Mouse (Mus musculus) embryonic facial prominence, embryonic 15.5 days (tissue): ENCODE results near the gene Pbld1. TPM values are rescaled to one million over a fixed set of nuclear protein-coding genes. Genes with fewer than 3 reads are reported as not detected.

Experiments used
- ATAC-seq: fragments of 200-750 bp; cut with Nextera tagmentation; 2 replicates; pipeline ENCODE4 v1.8.0; 2017; ENCODE audit warnings: low read depth, moderate TSS enrichment; ENCODE audit not compliant: insufficient number of reproducible peaks, low FRiP score, low TSS enrichment
- H3K27ac ChIP-seq: fragments of 300-500 bp; sonication (generic); replicated peaks from 2 replicates; pipeline ENCODE4 v1.5.1; 2015; ENCODE audit warnings: mild to moderate bottlenecking, inconsistent platforms
- H3K27me3 ChIP-seq: fragments of 300-500 bp; sonication (generic); 2 replicates; pipeline ENCODE4 v1.6.1; 2015; ENCODE audit warnings: inconsistent platforms
- H3K36me3 ChIP-seq: fragments of 300-500 bp; sonication (generic); 2 replicates; pipeline ENCODE4 v1.6.1; 2015; ENCODE audit warnings: mild to moderate bottlenecking, inconsistent platforms
- H3K4me1 ChIP-seq: fragments of 300-500 bp; sonication (generic); 2 replicates; pipeline ENCODE4 v1.6.1; 2015; ENCODE audit warnings: inconsistent platforms
- H3K4me2 ChIP-seq: fragments of 300-500 bp; sonication (generic); replicated peaks from 2 replicates; pipeline ENCODE4 v1.6.1; 2015; ENCODE audit warnings: mild to moderate bottlenecking, inconsistent platforms
- H3K4me3 ChIP-seq: fragments of 300-500 bp; sonication (generic); replicated peaks from 2 replicates; pipeline ENCODE4 v1.5.1; 2015; ENCODE audit warnings: mild to moderate bottlenecking, inconsistent platforms
- H3K9ac ChIP-seq: fragments of 300-500 bp; sonication (generic); 2 replicates; pipeline ENCODE4 v1.6.1; 2015; ENCODE audit warnings: inconsistent platforms
- H3K9me3 ChIP-seq: fragments of 300-500 bp; sonication (generic); replicated peaks from 2 replicates; pipeline ENCODE4 v1.6.1; 2016; ENCODE audit warnings: inconsistent platforms
- WGBS: fragments of 180-500 bp; shearing (Covaris S2); methylation state at CpG from one replicate; pipeline ENCODE4 v1.1.7; 2015; 5-methylcytosine and 5-hydroxymethylcytosine counted together
- polyA plus RNA-seq: library from polyadenylated mRNA; unstranded; fragments of >200 nt; fragmentation: Nextera tagmentation; extraction: Ambion mirVana; gene quantifications from 2 replicates; pipeline ENCODE4 v1.2.1, GENCODE M21; 2015

The Pbld1 gene
- polyA plus RNA-seq, 1 experiment from 2014 or later: 1.3 TPM

- Histone ChIP-seq H3K27me3 (peaks cover 15% of the 10 kb centered on the region), H3K36me3 (no peaks in the 10 kb centered on the region), H3K9me3 (no peaks in the 10 kb centered on the region), H3K4me2 (peak within 1 kb of the TSS; percentile 94), H3K4me1 (peaks cover 11% of the 10 kb centered on the region; the same call in 1 of the 2 replicates), H3K27ac (no peak within 1 kb of the TSS), H3K4me3 (peak within 1 kb of the TSS; percentile 59), H3K9ac (peak within 1 kb of the TSS; percentile 48)
- no peak for ATAC-seq
- WGBS: 4% methylated on average over 16 of the region's 16 CpGs
Observed at GRCm38 (mm10) chr10:63099521-63099920, 39.6 kb downstream of the Pbld1 start, which contains the start of gene Atoh7. TSS of gene Atoh7 (plus strand) at chr10:63099651.

GRCm38 (mm10) chr10:63099941-63100562 lies 40.1 kb downstream of the Pbld1 start:
- ATAC-seq: peak; percentile 76
- under 1% methylated on average over 62 of the region's 62 CpGs for WGBS

GRCm38 (mm10) chr10:63100657-63101056 lies 40.7 kb downstream of the Pbld1 start:
- Histone ChIP-seq H3K36me3 (no peaks in the 10 kb centered on the region), H3K4me2 (peak overlapping the region; percentile 94), H3K9me3 (no peaks in the 10 kb centered on the region), H3K9ac (peak overlapping the region; percentile 48; the same call in 1 of the 2 replicates), H3K27me3 (peaks cover 15% of the 10 kb centered on the region), H3K4me3 (peak overlapping the region; percentile 59), H3K27ac (no peak overlapping the region), H3K4me1 (peaks cover 11% of the 10 kb centered on the region; the same call in 1 of the 2 replicates)
- ATAC-seq: no peak
- WGBS: 6% methylated on average over 9 of the region's 9 CpGs

More at GRCm38 (mm10) chr10:63099941-63100562, 40.1 kb downstream of the Pbld1 start:
- Histone ChIP-seq H3K4me1 (peaks cover 11% of the 10 kb centered on the region; the same call in 1 of the 2 replicates), H3K27ac (no peak overlapping the region), H3K4me2 (peak overlapping the region; percentile 94), H3K9ac (peak overlapping the region; percentile 48), H3K9me3 (no peaks in the 10 kb centered on the region), H3K4me3 (peak overlapping the region; percentile 59), H3K27me3 (peaks cover 15% of the 10 kb centered on the region), H3K36me3 (no peaks in the 10 kb centered on the region)

GRCm38 (mm10) chr10:63113027-63113604 lies 53.2 kb downstream of the Pbld1 start:
- Histone ChIP-seq H3K4me2 (no peak overlapping the region), H3K27me3 (no peaks in the 10 kb centered on the region), H3K4me1 (no peaks in the 10 kb centered on the region), H3K36me3 (no peaks in the 10 kb centered on the region), H3K9ac (no peak overlapping the region), H3K9me3 (no peaks in the 10 kb centered on the region), H3K4me3 (no peak overlapping the region), H3K27ac (no peak overlapping the region)
- no peak for ATAC-seq
- WGBS: 51% methylated on average over 5 of the region's 5 CpGs

- no peak overlapping the region for H3K27ac ChIP-seq
- no peaks in the 10 kb centered on the region for H3K27me3 ChIP-seq
- no peak overlapping the region for H3K4me2 ChIP-seq
- H3K9me3 ChIP-seq: no peaks in the 10 kb centered on the region
- H3K36me3 ChIP-seq: no peaks in the 10 kb centered on the region
- ATAC-seq: no peak
- 77% methylated on average over 6 of the region's 6 CpGs for WGBS
- no peak overlapping the region for H3K9ac ChIP-seq
- H3K4me1 ChIP-seq: no peaks in the 10 kb centered on the region
- H3K4me3 ChIP-seq: no peak overlapping the region
Observed at GRCm38 (mm10) chr10:63113716-63114360, 53.9 kb downstream of the Pbld1 start.

GRCm38 (mm10) chr10:63115881-63116280 lies 55.9 kb downstream of the Pbld1 start:
- 83% methylated on average over 15 of the region's 15 CpGs for WGBS
- H3K27me3 ChIP-seq: no peaks in the 10 kb centered on the region
- H3K9me3 ChIP-seq: no peaks in the 10 kb centered on the region
- H3K36me3 ChIP-seq: no peaks in the 10 kb centered on the region
- no peak overlapping the region for H3K4me3 ChIP-seq
- H3K4me1 ChIP-seq: no peaks in the 10 kb centered on the region
- no peak overlapping the region for H3K4me2 ChIP-seq
- no peak overlapping the region for H3K27ac ChIP-seq
- ATAC-seq: no peak
- no peak overlapping the region for H3K9ac ChIP-seq

GRCm38 (mm10) chr10:63116376-63116775 lies 56.4 kb downstream of the Pbld1 start:
- Histone ChIP-seq H3K4me3 (no peak overlapping the region), H3K36me3 (no peaks in the 10 kb centered on the region), H3K27ac (no peak overlapping the region), H3K9ac (no peak overlapping the region), H3K4me2 (no peak overlapping the region), H3K27me3 (no peaks in the 10 kb centered on the region), H3K4me1 (no peaks in the 10 kb centered on the region), H3K9me3 (no peaks in the 10 kb centered on the region)
- ATAC-seq: no peak
- 92% methylated on average over 9 of the region's 9 CpGs for WGBS

GRCm38 (mm10) chr10:63117583-63117982 lies 57.6 kb downstream of the Pbld1 start:
- no peaks in the 10 kb centered on the region for H3K9me3 ChIP-seq
- H3K4me1 ChIP-seq: no peaks in the 10 kb centered on the region
- H3K27me3 ChIP-seq: no peaks in the 10 kb centered on the region
- ATAC-seq: no peak
- H3K4me3 ChIP-seq: no peak overlapping the region
- no peak overlapping the region for H3K27ac ChIP-seq
- H3K9ac ChIP-seq: no peak overlapping the region
- no peaks in the 10 kb centered on the region for H3K36me3 ChIP-seq
- no peak overlapping the region for H3K4me2 ChIP-seq
- WGBS: 91% methylated on average over 8 of the region's 8 CpGs

- Histone ChIP-seq H3K4me2 (no peak overlapping the region), H3K4me1 (no peaks in the 10 kb centered on the region), H3K4me3 (no peak overlapping the region), H3K27ac (no peak overlapping the region), H3K9ac (no peak overlapping the region), H3K36me3 (no peaks in the 10 kb centered on the region), H3K9me3 (no peaks in the 10 kb centered on the region), H3K27me3 (no peaks in the 10 kb centered on the region)
- no peak for ATAC-seq
- 75% methylated on average over 14 of the region's 14 CpGs for WGBS
Observed at GRCm38 (mm10) chr10:63119916-63120315, 60.0 kb downstream of the Pbld1 start.

- H3K9ac ChIP-seq: no peak overlapping the region
- no peak for ATAC-seq
- H3K27ac ChIP-seq: no peak overlapping the region
- H3K27me3 ChIP-seq: no peaks in the 10 kb centered on the region
- 82% methylated on average over 14 of the region's 14 CpGs for WGBS
- H3K36me3 ChIP-seq: no peaks in the 10 kb centered on the region
- H3K4me1 ChIP-seq: no peaks in the 10 kb centered on the region
- H3K9me3 ChIP-seq: no peaks in the 10 kb centered on the region
- H3K4me3 ChIP-seq: no peak overlapping the region
- no peak overlapping the region for H3K4me2 ChIP-seq
Observed at GRCm38 (mm10) chr10:63121961-63122360, 62.0 kb downstream of the Pbld1 start.

GRCm38 (mm10) chr10:63122516-63122915 lies 62.6 kb downstream of the Pbld1 start:
- ATAC-seq: no peak
- Histone ChIP-seq H3K4me3 (no peak overlapping the region), H3K27me3 (no peaks in the 10 kb centered on the region), H3K4me2 (no peak overlapping the region), H3K36me3 (no peaks in the 10 kb centered on the region), H3K4me1 (no peaks in the 10 kb centered on the region), H3K27ac (no peak overlapping the region), H3K9me3 (no peaks in the 10 kb centered on the region), H3K9ac (no peak overlapping the region)
- WGBS: 30% methylated on average over 8 of the region's 8 CpGs
